22 mouse cellular contexts compared by ENCODE assay signal in the genomic region with DNA sequence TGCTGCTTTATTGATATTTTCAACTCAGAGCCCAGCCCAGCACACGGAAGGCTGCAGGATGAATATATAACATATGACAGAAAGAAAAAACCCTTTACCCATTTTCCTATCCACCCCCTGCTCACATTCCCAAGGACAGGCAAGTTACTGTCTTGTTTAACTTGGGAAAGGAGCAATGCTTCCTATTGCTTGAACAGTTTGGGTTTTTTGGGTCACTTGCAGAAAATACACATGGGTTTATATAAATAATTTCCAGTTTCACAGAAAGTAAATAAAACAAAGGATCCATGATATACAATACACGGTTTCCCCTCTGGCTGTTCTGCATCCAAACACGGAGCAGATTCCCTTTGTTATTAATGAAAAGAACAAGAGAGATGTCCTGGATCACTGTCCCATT.
"Had no signal": no experiment of that assay in that cellular context is flagged by ENCODE, and none has a peak within 500 bp of the region (broad histone marks: within the 10 kb centered on the region; RNA-seq: fewer than 3 reads in every experiment).

No protein-coding gene starts in this region.

- ATAC-seq: liver, embryonic 12.5 days; midbrain, embryonic 13.5 days; midbrain, embryonic 16.5 days had no signal

- H3K4me3 ChIP-seq: kidney, embryonic 15.5 days; liver, embryonic 12.5 days; liver, embryonic 15.5 days; lung, embryonic 15.5 days; megakaryocyte, embryonic 14.5 days; midbrain, embryonic 10.5 days; midbrain, embryonic 13.5 days; myocyte; neural tube, embryonic 13.5 days had no signal

- H3K9ac ChIP-seq: kidney, embryonic 15.5 days; liver, embryonic 12.5 days; liver, embryonic 15.5 days; lung, embryonic 15.5 days; midbrain, embryonic 13.5 days; neural tube, embryonic 13.5 days had no signal

- H3K4me2 ChIP-seq: kidney, embryonic 15.5 days; liver, embryonic 12.5 days; liver, embryonic 15.5 days; lung, embryonic 15.5 days; midbrain, embryonic 13.5 days; neural tube, embryonic 13.5 days had no signal

- H3K9me3 ChIP-seq: kidney, embryonic 15.5 days; liver, embryonic 12.5 days; liver, embryonic 15.5 days; lung, embryonic 15.5 days; megakaryocyte, embryonic 14.5 days; midbrain, embryonic 10.5 days; midbrain, embryonic 13.5 days; neural tube, embryonic 13.5 days had no signal

- H3K27me3 ChIP-seq: kidney, embryonic 15.5 days; liver, embryonic 12.5 days; liver, embryonic 15.5 days; lung, embryonic 15.5 days; megakaryocyte, embryonic 14.5 days; midbrain, embryonic 13.5 days; neural tube, embryonic 13.5 days had no signal

- H3K27ac ChIP-seq: kidney, embryonic 15.5 days; liver, embryonic 12.5 days; liver, embryonic 15.5 days; lung, embryonic 15.5 days; midbrain, embryonic 10.5 days; midbrain, embryonic 13.5 days; neural tube, embryonic 13.5 days had no signal

- H3K4me1 ChIP-seq: liver, embryonic 12.5 days; liver, embryonic 15.5 days; lung, embryonic 15.5 days; megakaryocyte, embryonic 14.5 days; midbrain, embryonic 13.5 days had no signal

- DNase-seq: kidney, adult 8-10 months; kidney, postnatal 10 days; kidney, postnatal 36 days; layer of hippocampus, postnatal 36 days; left cerebral cortex, postnatal 4 days; liver; lung, adult 18-20 months; lung, postnatal 10 days; lung, postnatal 36 days; retina, postnatal 1 day; thymus, adult 2 months; thymus, postnatal 36 days had no signal

- H3K36me3 ChIP-seq: kidney, embryonic 15.5 days; liver, embryonic 12.5 days; liver, embryonic 15.5 days; lung, embryonic 15.5 days; midbrain, embryonic 10.5 days; midbrain, embryonic 13.5 days; neural tube, embryonic 13.5 days had no signal
